Mouse (Mus musculus): ENCODE measurements at regions not wholly inside any gene's neighbourhood (a gene's known extent, or its start where the extent isn't known, plus 50 kb on each side); places are given as distances from the start of the nearest gene placed in this dataset.

- no peak for ATAC-seq
These were observed 223.5 kb upstream of the Mvb12b start for GRCm38 (mm10) chr2:34111286-34111685.

GRCm38 (mm10) chr2:34110582-34110981 is 222.8 kb upstream of the Mvb12b start:
- ATAC-seq, result no peak

DNA sequence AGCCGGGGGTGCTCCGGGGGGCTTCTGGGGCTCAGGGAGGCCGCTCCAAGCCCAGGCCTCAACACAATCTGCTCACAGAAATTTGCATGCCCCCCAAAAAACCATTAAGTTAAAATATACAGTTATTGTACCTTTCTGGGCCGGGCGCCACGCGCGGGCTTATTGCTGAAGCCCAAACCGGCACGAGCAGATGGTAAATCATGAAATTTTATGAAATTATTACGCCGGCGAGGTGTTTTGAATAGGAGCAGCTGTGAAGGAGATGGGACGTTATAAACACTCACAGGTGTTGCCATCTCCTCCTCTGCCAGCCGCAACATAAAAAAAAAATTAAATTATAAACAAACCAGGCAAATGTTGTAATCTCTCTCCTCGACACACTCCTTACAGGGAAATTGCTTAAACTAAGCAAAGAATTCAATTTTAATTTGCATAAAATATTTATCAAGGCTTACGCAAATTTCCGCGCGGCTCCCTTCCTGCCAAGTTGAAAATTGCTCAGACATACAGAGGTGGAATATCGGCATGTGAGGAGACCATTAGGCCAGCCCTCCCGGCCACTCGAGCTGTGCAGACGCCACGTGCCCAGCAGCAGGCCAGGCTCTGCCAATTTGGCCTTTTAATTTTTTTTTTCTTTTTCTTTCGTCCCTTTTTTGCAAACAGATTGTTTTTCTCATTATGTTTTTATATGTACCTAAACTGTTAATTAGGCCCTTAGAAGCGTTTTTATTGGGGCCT is 220.0 kb upstream of the Mvb12b start:
- ATAC-seq, result no peak

DNA sequence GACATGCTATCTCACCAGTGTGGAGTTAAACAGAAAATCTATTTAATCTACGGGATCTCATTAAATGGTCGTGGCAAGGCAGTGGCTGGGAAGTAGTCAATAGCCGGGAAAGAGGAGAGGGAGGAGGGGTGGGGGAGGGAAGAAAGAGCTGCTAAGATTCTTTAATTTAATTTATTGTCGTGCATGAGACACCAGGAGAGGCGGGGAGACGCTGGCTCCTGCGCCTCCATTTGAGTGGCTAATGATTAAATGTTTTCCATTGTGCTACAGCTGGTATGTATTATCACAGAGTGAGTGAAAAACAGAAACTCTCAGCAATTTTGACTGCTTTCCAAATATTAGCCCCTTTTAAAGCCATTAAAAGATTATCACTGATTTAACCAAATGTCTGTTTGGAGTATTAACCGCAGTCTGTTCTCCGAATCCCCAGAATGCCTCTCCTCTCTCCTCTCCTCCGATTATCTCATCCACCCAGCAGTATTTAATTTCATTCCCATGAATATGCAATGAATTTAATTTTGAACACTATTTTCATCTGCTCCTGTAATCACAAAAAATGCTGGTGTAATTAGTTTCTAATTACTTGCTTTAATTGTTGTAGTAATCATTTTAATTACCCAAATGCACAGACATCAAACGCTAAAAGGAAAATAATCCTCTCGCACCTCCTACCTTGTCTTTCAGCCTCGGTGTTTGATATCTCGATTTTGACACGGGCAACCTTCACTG is 219.3 kb upstream of the Mvb12b start:
- no peak for ATAC-seq

- no peak for ATAC-seq
These were observed 218.5 kb upstream of the Mvb12b start for GRCm38 (mm10) chr2:34106245-34106644.

DNA sequence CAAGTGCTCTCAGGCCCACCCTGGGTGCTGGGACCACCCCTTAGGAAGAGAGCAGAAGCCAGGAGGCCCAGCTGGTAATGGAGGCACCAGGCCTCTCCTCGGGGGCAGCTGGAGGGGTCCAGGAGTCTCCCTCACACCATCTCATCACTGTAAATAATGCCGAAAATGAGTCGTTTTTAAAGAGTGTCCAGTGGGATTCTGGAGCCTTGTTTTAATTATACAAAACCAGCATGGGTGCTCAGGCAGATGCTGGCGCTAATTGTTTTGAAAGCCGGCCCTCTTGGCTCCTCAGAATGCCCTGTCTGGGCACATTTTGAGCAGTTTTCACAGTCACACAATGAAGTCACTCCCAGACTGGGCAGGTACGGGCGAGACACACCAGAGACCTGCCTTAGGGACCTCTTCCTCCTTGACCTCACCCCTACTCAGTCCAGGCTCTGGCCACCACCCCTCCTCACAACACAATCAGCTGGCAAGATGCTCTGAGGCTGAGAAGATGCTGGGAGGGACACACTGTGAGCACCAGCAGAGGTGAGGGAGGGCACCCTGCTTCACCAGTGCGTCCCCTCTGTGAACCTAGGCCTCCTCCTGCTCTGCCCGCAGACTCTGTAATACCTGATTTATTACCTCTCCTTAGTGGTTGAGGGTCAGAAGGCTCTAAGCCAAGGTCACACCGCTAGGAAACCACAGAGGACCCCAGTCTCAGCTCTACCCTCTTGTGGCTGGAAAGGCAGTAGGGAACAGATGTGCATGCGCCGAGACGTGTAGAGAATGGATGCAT is 217.7 kb upstream of the Mvb12b start:
- no peak for ATAC-seq

- no peak for ATAC-seq
These were observed 210.3 kb upstream of the Mvb12b start for GRCm38 (mm10) chr2:34098004-34098547.

- no peak for ATAC-seq
These were observed 208.8 kb upstream of the Mvb12b start for GRCm38 (mm10) chr2:34096561-34096960.

DNA sequence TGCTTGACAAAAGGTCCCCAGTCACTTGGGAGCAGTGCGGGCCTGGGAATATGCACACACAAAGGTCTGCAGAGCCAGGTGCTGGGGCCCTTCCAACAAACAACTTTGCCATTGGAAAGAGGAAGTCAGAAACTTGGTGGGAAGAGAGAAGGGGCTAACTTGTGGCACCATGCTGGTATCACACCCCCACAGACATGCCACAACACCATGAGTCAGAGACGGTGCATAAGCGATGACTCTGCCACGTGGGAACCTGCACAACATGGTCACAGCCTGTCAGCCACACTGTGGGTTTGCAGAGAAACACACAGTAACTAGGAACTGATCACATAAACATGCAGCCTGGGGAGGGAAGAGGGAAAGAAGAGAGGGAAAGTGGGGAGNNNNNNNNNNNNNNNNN is 201.1 kb upstream of the Mvb12b start:
- no peak for ATAC-seq

DNA sequence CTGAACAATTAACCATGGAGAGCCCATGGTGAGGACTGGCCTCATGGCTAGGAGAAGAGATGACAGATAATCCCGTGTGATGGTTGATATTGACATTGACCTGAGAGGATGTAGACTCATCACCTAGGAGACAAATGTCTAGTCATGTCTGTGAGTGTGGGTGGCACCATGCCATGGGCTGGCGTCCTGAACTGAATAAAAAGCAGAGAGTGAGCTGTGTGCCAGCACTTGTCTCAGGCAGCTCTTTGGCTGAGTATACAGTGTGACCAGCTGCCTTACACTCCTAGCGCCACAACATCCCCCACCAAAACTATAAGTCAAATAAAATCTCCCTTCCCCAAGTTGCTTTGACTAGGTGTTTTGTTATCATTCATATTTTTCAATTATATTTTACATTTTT is 198.4 kb upstream of the Mvb12b start:
- no peak for ATAC-seq

- ATAC-seq, result no peak
These were observed 196.8 kb upstream of the Mvb12b start for GRCm38 (mm10) chr2:34084513-34084912.

- ATAC-seq, result no peak
These were observed 194.7 kb upstream of the Mvb12b start for GRCm38 (mm10) chr2:34082486-34082885.

GRCm38 (mm10) chr2:34080176-34080575 is 192.4 kb upstream of the Mvb12b start:
- no peak for ATAC-seq

- ATAC-seq, result no peak
These were observed 191.5 kb upstream of the Mvb12b start for GRCm38 (mm10) chr2:34079282-34079681.

DNA sequence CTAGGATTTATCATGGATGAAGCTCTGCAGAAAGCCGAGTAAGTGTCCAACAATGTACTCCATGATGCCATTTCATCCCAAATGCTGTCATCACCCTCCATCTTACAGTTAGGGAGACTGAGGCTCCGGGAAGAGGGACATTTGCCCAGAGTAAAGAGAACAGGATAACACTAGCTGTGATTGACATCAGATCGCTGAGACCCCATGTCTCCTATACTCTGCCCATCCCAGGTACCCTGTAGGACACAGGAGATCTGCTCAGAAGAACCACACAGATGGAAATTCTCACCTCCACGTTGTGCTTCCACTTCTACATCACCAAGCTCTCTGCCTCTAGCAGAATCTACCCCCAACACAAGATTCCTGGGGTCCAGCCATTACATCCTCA is 191.1 kb upstream of the Mvb12b start:
- ATAC-seq, result no peak

- no peak for ATAC-seq
These were observed 190.6 kb upstream of the Mvb12b start for GRCm38 (mm10) chr2:34078248-34078874.

DNA sequence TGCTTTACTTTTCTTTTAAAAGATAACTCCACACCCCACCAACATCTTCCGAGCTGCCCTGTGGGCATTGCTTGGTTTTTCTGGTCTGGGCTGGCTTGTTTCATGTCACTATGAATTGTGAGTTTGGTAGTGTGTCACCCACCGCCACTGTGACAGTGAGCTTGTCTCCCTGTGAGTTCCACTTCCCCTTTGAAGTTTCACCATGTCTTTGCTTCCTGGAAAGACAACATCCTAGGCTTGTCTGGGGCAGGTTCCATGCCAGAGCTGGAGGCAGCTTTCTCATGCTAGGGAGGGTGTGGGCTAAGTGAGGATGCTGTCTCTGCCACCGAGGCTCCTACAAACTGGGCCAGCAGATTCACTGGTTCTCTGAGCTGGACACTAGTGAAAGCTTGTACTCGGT is 188.6 kb upstream of the Mvb12b start:
- no peak for ATAC-seq

DNA sequence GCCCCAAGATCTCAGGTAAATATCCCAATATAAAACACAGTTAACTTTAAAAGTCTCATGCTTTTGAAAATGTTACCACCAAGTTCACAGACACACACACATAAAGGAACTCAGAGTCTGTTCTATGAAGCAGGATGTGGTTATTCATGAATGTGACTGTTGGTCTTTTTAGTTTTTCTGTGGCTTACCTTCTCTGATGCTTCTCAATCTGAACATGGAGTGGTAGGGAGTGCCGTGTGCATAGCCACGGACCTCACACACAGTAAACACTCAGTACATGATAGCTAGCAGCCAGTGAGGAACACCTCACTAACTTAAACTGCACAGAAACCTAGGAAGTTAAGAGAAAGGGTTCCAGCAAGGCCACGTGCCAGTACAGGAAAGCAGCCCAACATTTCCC is 186.3 kb upstream of the Mvb12b start:
- peak; percentile 96 for ATAC-seq

DNA sequence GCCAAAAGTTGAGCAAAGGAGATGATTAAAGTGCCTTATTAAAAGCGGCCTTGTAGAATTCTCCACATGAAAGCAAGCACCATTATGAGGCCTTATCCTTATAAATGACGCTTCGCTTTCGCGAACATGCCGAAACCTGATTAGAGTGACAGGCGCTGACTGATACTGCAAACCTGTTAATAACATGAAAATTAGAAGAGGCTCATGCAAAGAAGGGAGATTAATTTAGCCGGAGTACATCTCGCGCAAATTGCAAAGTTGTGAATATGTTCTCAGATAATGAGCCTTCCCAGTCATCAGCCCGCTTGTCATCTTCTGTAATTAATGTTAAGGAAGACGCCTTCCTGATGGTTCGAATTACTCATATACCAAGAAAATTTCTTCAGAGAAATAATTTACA is 177.8 kb upstream of the Mvb12b start:
- no peak for ATAC-seq

DNA sequence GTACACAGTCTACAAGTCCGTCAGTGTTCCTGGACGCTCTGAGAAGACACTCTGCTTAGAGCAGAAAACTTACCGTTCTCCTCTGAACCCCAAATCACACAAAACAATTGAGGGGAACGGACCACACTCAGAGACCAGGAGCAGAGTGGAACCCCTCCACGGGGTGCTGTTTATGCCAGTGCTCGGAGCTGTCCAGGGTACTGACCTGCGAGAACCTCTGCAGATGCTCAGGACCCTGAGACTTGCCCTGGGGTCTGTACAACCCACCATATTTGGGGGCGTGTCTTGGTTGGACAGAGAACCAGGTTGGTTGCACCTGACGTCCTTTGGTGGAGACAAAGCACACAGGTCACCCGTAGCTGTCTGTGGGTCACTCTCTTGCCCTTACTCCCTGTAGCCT is 177.3 kb upstream of the Mvb12b start:
- ATAC-seq, result no peak

GRCm38 (mm10) chr2:34056552-34056951 is 168.8 kb upstream of the Mvb12b start:
- no peak for ATAC-seq

GRCm38 (mm10) chr2:34043064-34043463 is 155.3 kb upstream of the Mvb12b start:
- ATAC-seq, result no peak

DNA sequence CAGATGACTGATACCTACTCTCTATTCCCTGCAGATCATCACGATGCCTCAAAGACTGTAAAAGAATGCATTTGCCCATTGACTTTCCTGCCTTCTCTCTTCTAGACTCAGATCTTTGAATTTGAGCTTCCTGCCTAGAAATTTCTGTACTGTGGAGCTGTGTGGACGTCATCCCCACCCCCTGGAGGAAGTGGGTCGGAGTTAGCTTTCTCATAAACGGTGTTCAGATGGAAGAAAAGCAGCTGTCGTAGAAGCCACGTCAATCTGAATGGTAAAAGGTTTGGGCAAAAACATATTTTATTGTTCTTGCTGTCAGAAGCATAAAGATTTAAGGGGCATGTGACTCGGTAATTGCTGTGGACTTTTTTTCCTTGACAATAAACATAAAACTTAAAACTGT is 154.6 kb upstream of the Mvb12b start:
- no peak for ATAC-seq

All from activated CD4-positive, CD25-positive, alpha-beta regulatory T cell, adult 4 months (primary cell).